Mouse (Mus musculus): Measurements from ENCODE around the gene Mvb12a.

- TF ChIP-seq POLR2A (IDR thresholded peaks at IDR 0.05; ENCODE audit: insufficient read length, low read depth): no peak
- TF ChIP-seq MYOD1 (IDR thresholded peaks at IDR 0.05; ENCODE audit: control insufficient read depth in 1 of 3, insufficient read length in 2 of 3, low read depth in 2 of 3): no peak
- TF ChIP-seq MYOG (IDR thresholded peaks at IDR 0.05; ENCODE audit: control insufficient read depth in 1 of 3, insufficient read depth in 1 of 3, insufficient read length in 2 of 3, low read depth in 2 of 3): no peak
- no peak for TF ChIP-seq SRF (IDR thresholded peaks at IDR 0.05; ENCODE audit: control insufficient read depth, insufficient read length, low read depth)
- no peak for TF ChIP-seq CEBPB (IDR thresholded peaks at IDR 0.05; ENCODE audit: insufficient read depth, poor library complexity, severe bottlenecking)
- no peak for TF ChIP-seq MAX (IDR thresholded peaks at IDR 0.05; ENCODE audit: low read depth)
- no peak for TF ChIP-seq USF1 (IDR thresholded peaks at IDR 0.05; ENCODE audit: low read depth)
- no peak for TF ChIP-seq POLR2AphosphoS2 (IDR thresholded peaks at IDR 0.05; ENCODE audit: insufficient read length, low read depth)
- TF ChIP-seq TCF12 (IDR thresholded peaks at IDR 0.05; ENCODE audit: insufficient read depth, poor library complexity, severe bottlenecking): no peak
- no peak for TF ChIP-seq E2F4 (IDR thresholded peaks at IDR 0.05; ENCODE audit: insufficient read depth)
- TF ChIP-seq TCF3 (IDR thresholded peaks at IDR 0.05; ENCODE audit: insufficient read length, low read depth): no peak
These were observed 26.9 kb downstream of the Mvb12a start for GRCm38 (mm10) chr8:71569366-71570290.
